Mouse (Mus musculus): ENCODE results near the gene Krtap9-3. TPM values are rescaled to one million over a fixed set of nuclear protein-coding genes. Genes with fewer than 3 reads are reported as not detected.

Krtap9-3 gene
- polyA plus RNA-seq, 1 experiment, result not detected

DNA sequence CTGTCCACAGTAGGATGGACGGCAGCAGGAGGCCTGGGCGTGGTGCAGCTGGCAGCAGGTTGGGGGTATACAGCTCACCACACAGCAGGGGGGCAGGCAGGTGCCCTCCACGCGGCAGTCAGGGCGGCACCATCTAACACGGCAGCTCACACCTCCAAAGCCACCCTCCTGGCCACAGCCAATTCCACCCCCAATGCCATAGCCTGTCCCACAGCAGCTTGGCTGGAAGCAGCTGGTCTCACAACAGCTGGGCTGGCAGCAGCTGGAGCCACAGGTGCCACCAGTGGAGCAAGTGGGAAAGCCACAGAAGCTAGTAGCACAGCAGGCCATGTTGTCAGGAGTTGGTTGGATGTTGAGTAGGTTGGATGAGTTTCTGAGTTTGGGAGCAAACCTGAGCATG lies 17.3 kb downstream of the Krtap9-3 start, which contains the start of gene Krtap1-5:
Gene Krtap1-5 (minus strand): TSS at position 381 of the 400 bp plus-strand sequence.
- TF ChIP-seq CTCF (IDR thresholded peaks at IDR 0.05; ENCODE audit: borderline replicate concordance, insufficient read depth, low read length) (no peak), POLR2A (IDR thresholded peaks at IDR 0.05; ENCODE audit: low read depth, low read length) (no peak)
- Histone ChIP-seq H3K27ac (ENCODE audit: insufficient read depth, low read length) (peak within 1 kb of the TSS; percentile 98), H3K4me1 (ENCODE audit: control insufficient read depth, insufficient read depth, low read length) (peaks cover 4% of the 10 kb centered on the region), H3K4me3 (ENCODE audit: insufficient read depth, low read length) (no peak within 1 kb of the TSS)

DNA sequence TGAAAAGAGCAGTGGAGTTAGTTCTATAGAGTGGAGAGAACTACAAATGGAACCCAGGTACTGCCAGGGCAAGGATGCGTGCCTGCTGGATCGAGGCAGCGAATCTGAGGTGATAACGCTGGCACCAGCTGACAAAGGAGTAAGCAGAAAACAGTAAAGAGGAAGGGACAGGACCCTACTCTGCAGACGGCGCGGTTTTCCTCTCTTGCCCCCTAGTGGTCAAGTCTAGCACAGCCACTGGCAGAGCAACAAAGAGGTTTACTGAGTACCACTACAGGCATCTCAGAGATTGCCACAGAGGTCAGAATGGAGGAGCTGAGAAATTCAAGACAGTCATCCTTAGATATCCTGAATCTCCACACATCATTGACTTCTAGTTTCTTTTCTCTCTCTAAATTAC lies 23.8 kb downstream of the Krtap9-3 start:
- Histone ChIP-seq H3K27ac (ENCODE audit: insufficient read depth, low read length) (no peak overlapping the region), H3K4me3 (ENCODE audit: insufficient read depth, low read length) (no peak overlapping the region), H3K4me1 (ENCODE audit: control insufficient read depth, insufficient read depth, low read length) (peaks cover 2% of the 10 kb centered on the region; the same call in 1 of the 2 replicates)
- TF ChIP-seq CTCF (IDR thresholded peaks at IDR 0.05; ENCODE audit: borderline replicate concordance, insufficient read depth, low read length) (0 out of 2 replicates have a peak, but pooled peaks have one; percentile 46), POLR2A (IDR thresholded peaks at IDR 0.05; ENCODE audit: low read depth, low read length) (no peak)

DNA sequence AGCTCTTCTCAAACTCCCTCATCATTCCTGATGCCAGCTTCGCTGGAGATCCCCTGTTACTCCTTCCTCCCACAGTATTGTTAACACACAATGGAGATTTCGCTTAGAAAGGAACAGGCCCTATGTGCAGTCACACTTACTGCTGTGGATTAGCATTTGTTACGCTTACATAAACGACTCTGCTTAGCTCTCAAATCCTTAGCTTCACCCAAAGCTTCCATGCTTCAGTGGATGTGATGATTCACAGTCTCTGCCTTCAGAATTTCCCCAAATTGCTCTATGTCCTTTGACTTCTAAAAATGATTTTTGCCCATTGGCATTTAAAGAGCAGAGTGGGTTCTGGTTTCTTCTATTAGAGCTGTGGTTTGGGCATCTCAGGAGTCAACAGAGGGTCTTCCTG lies 24.7 kb downstream of the Krtap9-3 start:
- Histone ChIP-seq H3K27ac (ENCODE audit: insufficient read depth, low read length) (peak overlapping the region; percentile 81), H3K4me1 (ENCODE audit: control insufficient read depth, insufficient read depth, low read length) (peaks cover under 1% of the 10 kb centered on the region; the same call in 1 of the 2 replicates), H3K4me3 (ENCODE audit: insufficient read depth, low read length) (no peak overlapping the region)
- TF ChIP-seq POLR2A (IDR thresholded peaks at IDR 0.05; ENCODE audit: low read depth, low read length), result no peak
- TF ChIP-seq CTCF (IDR thresholded peaks at IDR 0.05; ENCODE audit: borderline replicate concordance, insufficient read depth, low read length), result no peak

DNA sequence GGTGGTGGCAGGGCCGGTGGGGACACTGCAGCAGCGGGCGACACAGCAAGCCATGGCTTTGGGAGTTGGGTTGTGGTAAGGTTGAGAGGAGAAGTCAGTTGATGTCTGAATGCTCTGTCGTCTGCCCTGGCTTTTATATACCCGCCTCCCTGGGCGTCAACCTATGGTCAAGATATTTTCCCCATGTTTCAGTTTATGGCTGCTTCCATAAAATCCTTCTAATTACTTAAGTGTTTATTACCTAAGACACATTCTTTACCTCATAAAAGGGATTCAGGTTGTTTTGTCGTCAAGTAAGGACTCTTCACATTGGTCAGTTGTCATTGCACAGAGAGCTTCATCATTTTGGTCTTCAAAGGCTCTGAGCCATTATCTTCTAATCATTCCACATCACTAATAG lies 31.4 kb downstream of the Krtap9-3 start, which contains the start of gene Krtap3-1:
Gene Krtap3-1 (minus strand): TSS at position 101 of the 400 bp plus-strand sequence.
- Histone ChIP-seq H3K4me3 (ENCODE audit: insufficient read depth, low read length) (no peak within 1 kb of the TSS), H3K4me1 (ENCODE audit: control insufficient read depth, insufficient read depth, low read length) (peaks cover 4% of the 10 kb centered on the region; the same call in 1 of the 2 replicates), H3K27ac (ENCODE audit: insufficient read depth, low read length) (no peak within 1 kb of the TSS)
- TF ChIP-seq CTCF (IDR thresholded peaks at IDR 0.05; ENCODE audit: borderline replicate concordance, insufficient read depth, low read length) (no peak), POLR2A (IDR thresholded peaks at IDR 0.05; ENCODE audit: low read depth, low read length) (no peak)

DNA sequence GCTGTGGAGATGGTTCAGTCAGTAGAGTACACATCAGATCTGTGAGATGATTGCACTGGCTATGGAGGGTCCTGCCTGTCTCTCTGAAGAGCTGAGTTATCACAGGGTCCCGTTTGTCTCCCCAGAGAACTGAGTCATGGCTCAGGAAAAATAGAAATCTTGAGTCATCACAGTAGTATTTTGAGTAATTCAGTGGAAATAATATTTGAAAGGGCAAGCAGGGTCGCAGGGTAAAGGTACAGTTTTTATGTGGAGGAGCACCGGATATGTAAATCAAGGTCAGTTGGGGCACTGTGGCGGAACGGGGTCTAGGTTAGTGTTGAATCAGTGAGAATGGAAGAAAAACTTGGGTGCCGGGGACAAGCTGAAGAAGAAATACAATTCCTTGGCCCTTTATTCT lies 35.3 kb downstream of the Krtap9-3 start:
- Histone ChIP-seq H3K4me1 (ENCODE audit: control insufficient read depth, insufficient read depth, low read length) (peaks cover 9% of the 10 kb centered on the region; the same call in 1 of the 2 replicates), H3K4me3 (ENCODE audit: insufficient read depth, low read length) (no peak overlapping the region), H3K27ac (ENCODE audit: insufficient read depth, low read length) (no peak overlapping the region)
- TF ChIP-seq POLR2A (IDR thresholded peaks at IDR 0.05; ENCODE audit: low read depth, low read length) (no peak), CTCF (IDR thresholded peaks at IDR 0.05; ENCODE audit: borderline replicate concordance, insufficient read depth, low read length) (no peak)

DNA sequence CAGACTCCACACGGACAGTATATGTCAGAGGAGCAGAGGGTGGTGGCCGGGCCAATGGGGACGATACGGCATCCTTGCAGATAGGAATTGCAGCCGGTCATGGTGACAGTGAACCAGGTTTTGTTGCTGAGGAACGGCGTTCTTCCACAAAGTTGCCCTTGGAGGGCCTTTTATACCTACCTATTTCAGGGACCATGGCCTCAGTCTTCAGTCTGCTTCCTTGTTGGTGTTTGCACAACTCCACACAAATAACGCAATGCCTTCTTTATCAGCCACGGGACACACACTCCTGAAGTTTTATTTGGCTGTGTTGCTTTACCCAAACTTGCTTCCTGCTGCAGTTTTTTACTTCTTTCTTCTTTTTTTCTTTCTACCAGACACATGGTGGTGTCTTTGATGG lies 38.5 kb downstream of the Krtap9-3 start, which contains the start of gene Gm11939:
Gene Gm11939 (minus strand): TSS at position 101 of the 400 bp plus-strand sequence.
- no peak within 1 kb of the TSS; the same call in 1 of the 2 replicates for H3K27ac ChIP-seq (ENCODE audit: insufficient read depth, low read length)
- H3K4me3 ChIP-seq (ENCODE audit: insufficient read depth, low read length), result no peak within 1 kb of the TSS
- TF ChIP-seq POLR2A (IDR thresholded peaks at IDR 0.05; ENCODE audit: low read depth, low read length) (no peak), CTCF (IDR thresholded peaks at IDR 0.05; ENCODE audit: borderline replicate concordance, insufficient read depth, low read length) (no peak)
- peaks cover 7% of the 10 kb centered on the region; the same call in 1 of the 2 replicates for H3K4me1 ChIP-seq (ENCODE audit: control insufficient read depth, insufficient read depth, low read length)

DNA sequence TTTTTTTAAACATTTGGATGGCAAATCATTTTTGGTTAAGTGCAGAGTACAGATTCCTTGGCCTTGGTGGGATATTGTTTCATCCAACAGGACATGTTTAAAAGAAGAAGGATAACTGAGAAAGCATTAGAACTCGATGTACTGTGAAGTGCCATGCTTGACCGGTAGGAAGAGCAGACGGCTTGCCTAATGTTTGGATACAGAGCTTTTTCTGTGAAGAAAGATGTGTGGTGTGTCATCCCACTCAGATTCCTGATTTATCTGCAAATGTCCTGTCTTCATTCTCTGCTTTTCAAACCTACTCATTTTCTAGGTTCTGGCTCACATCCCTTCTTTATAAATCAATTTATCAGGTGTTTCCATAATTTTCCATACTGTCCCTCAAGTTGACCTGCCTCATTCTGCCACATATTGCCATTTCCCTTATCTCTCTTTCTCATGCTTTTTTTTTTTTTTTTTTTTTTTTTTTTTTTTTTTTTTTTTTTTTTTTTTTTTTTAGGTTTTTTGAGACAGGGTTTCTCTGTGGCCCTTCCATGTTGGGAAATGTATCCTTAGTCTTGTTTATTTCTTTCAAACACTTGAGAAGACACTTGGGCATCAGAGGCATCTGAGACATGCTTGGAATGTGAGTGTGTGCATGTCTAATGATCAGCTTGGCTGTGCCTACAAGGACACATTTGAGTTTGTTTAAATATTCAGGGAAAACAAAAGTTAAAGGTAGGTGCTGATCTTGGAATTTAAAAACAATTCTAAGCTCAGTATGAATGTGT lies 39.7 kb downstream of the Krtap9-3 start:
- H3K4me1 ChIP-seq (ENCODE audit: control insufficient read depth, insufficient read depth, low read length), result peaks cover 9% of the 10 kb centered on the region; the same call in 1 of the 2 replicates
- H3K27ac ChIP-seq (ENCODE audit: insufficient read depth, low read length), result peak overlapping the region; percentile 34; the same call in 1 of the 2 replicates
- no peak for TF ChIP-seq POLR2A (IDR thresholded peaks at IDR 0.05; ENCODE audit: low read depth, low read length)
- H3K4me3 ChIP-seq (ENCODE audit: insufficient read depth, low read length), result no peak overlapping the region

DNA sequence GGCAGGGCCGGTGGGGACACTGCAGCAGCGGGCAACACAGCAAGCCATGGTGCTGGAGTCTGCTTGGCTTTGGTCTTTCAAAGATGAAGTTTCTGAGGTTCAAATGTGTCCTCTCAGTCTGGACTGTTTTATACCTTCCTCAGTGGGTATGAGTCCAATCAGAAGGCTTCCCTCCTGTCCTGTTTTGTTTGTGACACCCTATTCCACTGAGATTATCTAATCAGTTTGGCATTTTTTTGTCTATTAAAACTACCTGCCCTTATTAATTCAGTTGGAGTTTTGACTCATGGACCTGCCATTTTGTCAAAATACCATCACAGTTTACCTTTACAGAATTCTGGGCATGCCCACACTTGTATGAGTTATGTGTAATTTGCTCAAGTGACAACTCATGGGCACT lies 41.2 kb downstream of the Krtap9-3 start, which contains the start of gene Krtap3-2:
Gene Krtap3-2 (minus strand): TSS at position 101 of the 400 bp plus-strand sequence.
- no peak within 1 kb of the TSS for H3K27ac ChIP-seq (ENCODE audit: insufficient read depth, low read length)
- H3K4me1 ChIP-seq (ENCODE audit: control insufficient read depth, insufficient read depth, low read length), result peaks cover 7% of the 10 kb centered on the region; the same call in 1 of the 2 replicates
- TF ChIP-seq POLR2A (IDR thresholded peaks at IDR 0.05; ENCODE audit: low read depth, low read length) (no peak), CTCF (IDR thresholded peaks at IDR 0.05; ENCODE audit: borderline replicate concordance, insufficient read depth, low read length) (no peak)
- no peak within 1 kb of the TSS for H3K4me3 ChIP-seq (ENCODE audit: insufficient read depth, low read length)

DNA sequence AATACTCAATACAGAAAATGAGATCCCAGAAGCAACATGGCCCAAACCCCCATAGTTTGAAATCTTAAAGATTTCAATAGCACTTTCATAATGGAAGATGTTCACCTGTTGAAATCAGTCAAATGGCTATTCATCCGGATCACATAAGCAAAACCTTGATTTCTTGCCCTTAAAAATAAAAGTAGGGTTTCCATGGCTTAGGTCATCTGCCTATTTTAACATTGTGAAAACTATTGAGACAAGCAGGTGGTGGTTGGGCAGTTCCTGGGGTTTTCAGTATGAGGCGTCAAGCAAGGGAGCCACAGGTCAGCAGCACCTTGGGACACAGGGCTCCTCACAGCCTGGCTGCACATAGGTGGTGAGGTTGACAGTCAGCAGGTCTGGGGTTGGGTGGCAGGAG lies 41.7 kb downstream of the Krtap9-3 start:
- no peak for TF ChIP-seq POLR2A (IDR thresholded peaks at IDR 0.05; ENCODE audit: low read depth, low read length)
- TF ChIP-seq CTCF (IDR thresholded peaks at IDR 0.05; ENCODE audit: borderline replicate concordance, insufficient read depth, low read length), result no peak
- Histone ChIP-seq H3K27ac (ENCODE audit: insufficient read depth, low read length) (no peak overlapping the region), H3K4me3 (ENCODE audit: insufficient read depth, low read length) (no peak overlapping the region), H3K4me1 (ENCODE audit: control insufficient read depth, insufficient read depth, low read length) (peaks cover 7% of the 10 kb centered on the region; the same call in 1 of the 2 replicates)

DNA sequence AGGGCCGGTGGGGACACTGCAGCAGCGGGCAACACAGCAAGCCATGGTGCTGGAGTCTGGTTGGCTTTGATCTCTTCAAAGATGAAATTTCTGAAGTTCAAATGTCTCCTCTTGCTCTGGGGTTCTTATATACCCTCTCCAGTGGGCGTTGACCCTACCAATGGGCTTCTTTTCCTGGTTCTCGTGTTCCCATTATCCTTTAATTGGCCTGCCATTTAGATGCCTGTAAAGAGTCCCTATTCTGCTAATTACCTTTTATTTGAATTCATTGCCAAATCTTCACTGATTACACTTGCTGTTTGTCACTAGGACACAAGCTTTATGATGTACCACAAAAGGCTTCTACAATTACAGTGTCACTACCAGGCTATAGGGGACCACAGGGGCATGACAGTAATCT lies 47.1 kb downstream of the Krtap9-3 start, which contains the start of gene Krtap3-3:
Gene Krtap3-3 (minus strand): TSS at position 101 of the 400 bp plus-strand sequence.
- 0 out of 2 replicates have a peak, but pooled peaks cover 2% of the 10 kb centered on the region for H3K4me1 ChIP-seq (ENCODE audit: control insufficient read depth, insufficient read depth, low read length)
- TF ChIP-seq POLR2A (IDR thresholded peaks at IDR 0.05; ENCODE audit: low read depth, low read length) (no peak), CTCF (IDR thresholded peaks at IDR 0.05; ENCODE audit: borderline replicate concordance, insufficient read depth, low read length) (no peak)
- H3K4me3 ChIP-seq (ENCODE audit: insufficient read depth, low read length), result no peak within 1 kb of the TSS
- H3K27ac ChIP-seq (ENCODE audit: insufficient read depth, low read length), result no peak within 1 kb of the TSS
